Mouse (Mus musculus): ENCODE data around the gene Asb7. TPM values are rescaled to one million over a fixed set of nuclear protein-coding genes. Genes with fewer than 3 reads are reported as not detected.
A peak's percentile ranks its signal among the peaks of the same experiment; 100 is the strongest.

The Asb7 gene
- polyA plus RNA-seq, 1 experiment from 2014 or later, result 18.7 TPM

GRCm38 (mm10) chr7:66675800-66676199 lies 13.6 kb downstream of the Asb7 start:
- no peak overlapping the region for H3K9ac ChIP-seq (ENCODE audit: low read length)
- no peak overlapping the region for H3K4me2 ChIP-seq (ENCODE audit: low read depth)
- H3K27me3 ChIP-seq (ENCODE audit: control insufficient read depth, insufficient read depth, low read length), result no peaks in the 10 kb centered on the region
- H3K4me1 ChIP-seq (ENCODE audit: control insufficient read depth, insufficient read depth, low read length), result no peaks in the 10 kb centered on the region
- DNase-seq (ENCODE audit: low spot score) (no peak), ATAC-seq (ENCODE audit: insufficient read depth, low FRiP score, low TSS enrichment) (no peak)
- peaks cover 16% of the 10 kb centered on the region for H3K36me3 ChIP-seq (ENCODE audit: control insufficient read depth, insufficient read depth, low read length)
- H3K4me3 ChIP-seq (ENCODE audit: low read depth, low read length), result no peak overlapping the region
- no peak overlapping the region for H3K27ac ChIP-seq (ENCODE audit: low read depth, low read length)
- H3K9me3 ChIP-seq (ENCODE audit: control insufficient read depth, low read length), result no peaks in the 10 kb centered on the region
- WGBS, result 93% methylated on average over 2 of the region's 2 CpGs

GRCm38 (mm10) chr7:66667064-66667463 lies 22.3 kb downstream of the Asb7 start:
- Histone ChIP-seq H3K4me1 (ENCODE audit: control insufficient read depth, insufficient read depth, low read length) (no peaks in the 10 kb centered on the region), H3K36me3 (ENCODE audit: control insufficient read depth, insufficient read depth, low read length) (peaks cover 5% of the 10 kb centered on the region), H3K9ac (ENCODE audit: low read length) (no peak overlapping the region), H3K4me3 (ENCODE audit: low read depth, low read length) (no peak overlapping the region), H3K9me3 (ENCODE audit: control insufficient read depth, low read length) (no peaks in the 10 kb centered on the region), H3K27ac (ENCODE audit: low read depth, low read length) (no peak overlapping the region), H3K4me2 (ENCODE audit: low read depth) (no peak overlapping the region), H3K27me3 (ENCODE audit: control insufficient read depth, insufficient read depth, low read length) (no peaks in the 10 kb centered on the region)
- ATAC-seq (ENCODE audit: insufficient read depth, low FRiP score, low TSS enrichment) (no peak), DNase-seq (ENCODE audit: low spot score) (no peak)

- Histone ChIP-seq H3K9me3 (ENCODE audit: control insufficient read depth, low read length) (no peaks in the 10 kb centered on the region), H3K36me3 (ENCODE audit: control insufficient read depth, insufficient read depth, low read length) (peaks cover 3% of the 10 kb centered on the region; the same call in 1 of the 2 replicates), H3K9ac (ENCODE audit: low read length) (no peak overlapping the region), H3K27me3 (ENCODE audit: control insufficient read depth, insufficient read depth, low read length) (no peaks in the 10 kb centered on the region), H3K4me2 (ENCODE audit: low read depth) (no peak overlapping the region), H3K4me1 (ENCODE audit: control insufficient read depth, insufficient read depth, low read length) (no peaks in the 10 kb centered on the region), H3K27ac (ENCODE audit: low read depth, low read length) (no peak overlapping the region), H3K4me3 (ENCODE audit: low read depth, low read length) (no peak overlapping the region)
- DNase-seq (ENCODE audit: low spot score) (no peak), ATAC-seq (ENCODE audit: insufficient read depth, low FRiP score, low TSS enrichment) (no peak)
- WGBS, result 87% methylated on average over 3 of the region's 3 CpGs
These were observed 25.8 kb downstream of the Asb7 start for GRCm38 (mm10) chr7:66663548-66663947.

GRCm38 (mm10) chr7:66661572-66661971 lies 27.8 kb downstream of the Asb7 start:
- Histone ChIP-seq H3K4me1 (ENCODE audit: control insufficient read depth, insufficient read depth, low read length) (no peaks in the 10 kb centered on the region), H3K4me3 (ENCODE audit: low read depth, low read length) (no peak overlapping the region), H3K27ac (ENCODE audit: low read depth, low read length) (no peak overlapping the region), H3K9me3 (ENCODE audit: control insufficient read depth, low read length) (no peaks in the 10 kb centered on the region), H3K36me3 (ENCODE audit: control insufficient read depth, insufficient read depth, low read length) (peaks cover 3% of the 10 kb centered on the region; the same call in 1 of the 2 replicates), H3K9ac (ENCODE audit: low read length) (no peak overlapping the region), H3K27me3 (ENCODE audit: control insufficient read depth, insufficient read depth, low read length) (no peaks in the 10 kb centered on the region), H3K4me2 (ENCODE audit: low read depth) (no peak overlapping the region)
- 31% methylated on average over 8 of the region's 8 CpGs for WGBS
- no peak for ATAC-seq (ENCODE audit: insufficient read depth, low FRiP score, low TSS enrichment)
- DNase-seq (ENCODE audit: low spot score), result peak; percentile 79

- ATAC-seq (ENCODE audit: insufficient read depth, low FRiP score, low TSS enrichment), result no peak
- H3K27me3 ChIP-seq (ENCODE audit: control insufficient read depth, insufficient read depth, low read length), result no peaks in the 10 kb centered on the region
- H3K36me3 ChIP-seq (ENCODE audit: control insufficient read depth, insufficient read depth, low read length), result peaks cover 3% of the 10 kb centered on the region; the same call in 1 of the 2 replicates
- WGBS, result 85% methylated on average over 8 of the region's 8 CpGs
- no peaks in the 10 kb centered on the region for H3K4me1 ChIP-seq (ENCODE audit: control insufficient read depth, insufficient read depth, low read length)
- H3K9me3 ChIP-seq (ENCODE audit: control insufficient read depth, low read length), result no peaks in the 10 kb centered on the region
- no peak overlapping the region for H3K4me3 ChIP-seq (ENCODE audit: low read depth, low read length)
- H3K9ac ChIP-seq (ENCODE audit: low read length), result no peak overlapping the region
- DNase-seq (ENCODE audit: low spot score), result no peak
- H3K4me2 ChIP-seq (ENCODE audit: low read depth), result no peak overlapping the region
- H3K27ac ChIP-seq (ENCODE audit: low read depth, low read length), result no peak overlapping the region
These were observed 28.4 kb downstream of the Asb7 start for GRCm38 (mm10) chr7:66660972-66661371.

- no peak overlapping the region for H3K4me3 ChIP-seq (ENCODE audit: low read depth, low read length)
- H3K9me3 ChIP-seq (ENCODE audit: control insufficient read depth, low read length), result no peaks in the 10 kb centered on the region
- 91% methylated on average over 7 of the region's 7 CpGs for WGBS
- DNase-seq (ENCODE audit: low spot score) (no peak), ATAC-seq (ENCODE audit: insufficient read depth, low FRiP score, low TSS enrichment) (no peak)
- no peaks in the 10 kb centered on the region for H3K27me3 ChIP-seq (ENCODE audit: control insufficient read depth, insufficient read depth, low read length)
- H3K27ac ChIP-seq (ENCODE audit: low read depth, low read length), result no peak overlapping the region
- no peak overlapping the region for H3K4me2 ChIP-seq (ENCODE audit: low read depth)
- no peaks in the 10 kb centered on the region for H3K4me1 ChIP-seq (ENCODE audit: control insufficient read depth, insufficient read depth, low read length)
- no peak overlapping the region for H3K9ac ChIP-seq (ENCODE audit: low read length)
- peaks cover 3% of the 10 kb centered on the region; the same call in 1 of the 2 replicates for H3K36me3 ChIP-seq (ENCODE audit: control insufficient read depth, insufficient read depth, low read length)
These were observed 29.1 kb downstream of the Asb7 start for GRCm38 (mm10) chr7:66660291-66660690.

GRCm38 (mm10) chr7:66655471-66655870 lies 33.9 kb downstream of the Asb7 start:
- Histone ChIP-seq H3K36me3 (ENCODE audit: control insufficient read depth, insufficient read depth, low read length) (peaks cover 3% of the 10 kb centered on the region; the same call in 1 of the 2 replicates), H3K4me2 (ENCODE audit: low read depth) (no peak overlapping the region)
- ATAC-seq (ENCODE audit: insufficient read depth, low FRiP score, low TSS enrichment), result no peak

GRCm38 (mm10) chr7:66653596-66653995 lies 35.8 kb downstream of the Asb7 start:
- Histone ChIP-seq H3K9me3 (ENCODE audit: control insufficient read depth, low read length) (no peaks in the 10 kb centered on the region), H3K4me3 (ENCODE audit: low read depth, low read length) (no peak overlapping the region), H3K9ac (ENCODE audit: low read length) (no peak overlapping the region), H3K27ac (ENCODE audit: low read depth, low read length) (no peak overlapping the region), H3K4me2 (ENCODE audit: low read depth) (no peak overlapping the region), H3K27me3 (ENCODE audit: control insufficient read depth, insufficient read depth, low read length) (no peaks in the 10 kb centered on the region), H3K36me3 (ENCODE audit: control insufficient read depth, insufficient read depth, low read length) (no peaks in the 10 kb centered on the region), H3K4me1 (ENCODE audit: control insufficient read depth, insufficient read depth, low read length) (no peaks in the 10 kb centered on the region)
- DNase-seq (ENCODE audit: low spot score) (no peak), ATAC-seq (ENCODE audit: insufficient read depth, low FRiP score, low TSS enrichment) (no peak)
- 90% methylated on average over 9 of the region's 9 CpGs for WGBS

More at GRCm38 (mm10) chr7:66655471-66655870, 33.9 kb downstream of the Asb7 start:
- WGBS, result 89% methylated on average over 9 of the region's 9 CpGs
- no peak overlapping the region for H3K4me3 ChIP-seq (ENCODE audit: low read depth, low read length)
- no peak overlapping the region for H3K9ac ChIP-seq (ENCODE audit: low read length)
- no peaks in the 10 kb centered on the region for H3K27me3 ChIP-seq (ENCODE audit: control insufficient read depth, insufficient read depth, low read length)
- H3K9me3 ChIP-seq (ENCODE audit: control insufficient read depth, low read length), result no peaks in the 10 kb centered on the region
- no peak for DNase-seq (ENCODE audit: low spot score)
- no peaks in the 10 kb centered on the region for H3K4me1 ChIP-seq (ENCODE audit: control insufficient read depth, insufficient read depth, low read length)
- no peak overlapping the region for H3K27ac ChIP-seq (ENCODE audit: low read depth, low read length)

- Histone ChIP-seq H3K4me3 (ENCODE audit: low read depth, low read length) (no peak overlapping the region), H3K9ac (ENCODE audit: low read length) (no peak overlapping the region), H3K4me2 (ENCODE audit: low read depth) (no peak overlapping the region), H3K27ac (ENCODE audit: low read depth, low read length) (no peak overlapping the region), H3K4me1 (ENCODE audit: control insufficient read depth, insufficient read depth, low read length) (no peaks in the 10 kb centered on the region), H3K9me3 (ENCODE audit: control insufficient read depth, low read length) (no peaks in the 10 kb centered on the region), H3K27me3 (ENCODE audit: control insufficient read depth, insufficient read depth, low read length) (no peaks in the 10 kb centered on the region), H3K36me3 (ENCODE audit: control insufficient read depth, insufficient read depth, low read length) (no peaks in the 10 kb centered on the region)
- WGBS, result 88% methylated on average over 4 of the region's 4 CpGs
- no peak for ATAC-seq (ENCODE audit: insufficient read depth, low FRiP score, low TSS enrichment)
- DNase-seq (ENCODE audit: low spot score), result no peak
These were observed 37.2 kb downstream of the Asb7 start for GRCm38 (mm10) chr7:66652216-66652615.
